Mouse (Mus musculus) spleen, postnatal 36 days (tissue): ENCODE measurements around the gene Gtsf1.

Experiments used
- DNase-seq, 2 experiments: peaks; one replicate each; pipeline ENCODE4 v3.0.0; 2022; ENCODE audit warnings: low spot score in 2 of 2, mixed read lengths in 1 of 2

The Gtsf1 gene

GRCm38 (mm10) chr15:103377752-103378664, 52.3 kb downstream of the Gtsf1 start:
- DNase-seq: no peak

GRCm38 (mm10) chr15:103376837-103377269, 53.4 kb downstream of the Gtsf1 start:
- DNase-seq: no peak

DNA sequence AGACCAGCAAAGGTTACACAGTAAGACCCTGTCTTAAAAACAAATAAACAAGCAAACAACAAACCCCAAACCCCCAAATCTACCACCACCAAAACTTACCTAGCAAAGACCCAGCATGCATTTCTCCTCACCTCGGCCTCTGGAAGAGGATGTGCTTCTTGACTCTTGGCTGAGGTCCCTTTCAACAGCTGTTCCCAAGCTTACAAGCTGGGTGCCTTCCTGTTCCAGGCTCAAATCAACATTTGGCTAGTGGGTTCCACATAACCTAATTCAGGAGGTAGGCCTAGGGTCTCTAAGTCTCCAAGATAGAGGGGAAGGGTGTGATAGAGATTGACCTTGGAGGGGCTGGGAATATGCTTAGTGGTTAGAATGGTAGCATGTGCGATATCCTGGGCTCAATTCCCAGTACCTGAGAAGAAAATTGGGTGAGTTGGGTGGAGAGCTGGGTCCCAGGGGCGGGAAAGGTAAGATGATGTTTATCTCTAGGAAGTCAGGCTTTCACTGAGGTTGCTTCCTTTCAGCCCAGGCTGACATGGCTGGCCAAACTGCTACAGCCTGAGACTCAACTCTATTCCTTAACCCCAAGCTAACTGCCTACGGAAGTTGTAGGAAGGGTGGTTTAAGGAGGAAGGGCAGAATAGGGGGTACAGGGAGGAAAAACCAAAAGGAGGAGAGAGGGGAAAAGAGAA, 55.0 kb downstream of the Gtsf1 start:
- no peak for DNase-seq

- DNase-seq: no peak
Measured at GRCm38 (mm10) chr15:103372461-103372860, 57.8 kb downstream of the Gtsf1 start.

- no peak for DNase-seq
Measured at GRCm38 (mm10) chr15:103371741-103372140, 58.5 kb downstream of the Gtsf1 start.

DNA sequence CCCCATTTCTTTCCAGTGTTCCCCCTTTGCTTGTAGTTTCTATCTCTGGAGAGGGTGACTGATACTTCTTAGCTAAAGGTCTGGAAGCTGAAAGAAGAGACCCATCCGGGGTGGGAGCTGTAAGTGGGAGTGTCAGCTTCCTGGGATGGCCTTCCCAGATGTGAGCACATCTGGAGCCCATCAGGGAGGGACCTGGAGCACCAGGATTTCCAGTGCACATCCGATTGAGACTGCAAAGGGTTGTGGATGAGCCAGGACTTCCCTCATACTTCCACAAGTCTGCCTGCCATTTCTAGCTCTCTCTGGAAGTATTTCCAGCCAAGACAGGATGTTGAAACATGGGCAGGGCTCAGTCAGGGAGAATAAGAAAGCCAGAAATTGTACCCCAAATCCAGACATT, 59.1 kb downstream of the Gtsf1 start:
- DNase-seq: no peak

DNA sequence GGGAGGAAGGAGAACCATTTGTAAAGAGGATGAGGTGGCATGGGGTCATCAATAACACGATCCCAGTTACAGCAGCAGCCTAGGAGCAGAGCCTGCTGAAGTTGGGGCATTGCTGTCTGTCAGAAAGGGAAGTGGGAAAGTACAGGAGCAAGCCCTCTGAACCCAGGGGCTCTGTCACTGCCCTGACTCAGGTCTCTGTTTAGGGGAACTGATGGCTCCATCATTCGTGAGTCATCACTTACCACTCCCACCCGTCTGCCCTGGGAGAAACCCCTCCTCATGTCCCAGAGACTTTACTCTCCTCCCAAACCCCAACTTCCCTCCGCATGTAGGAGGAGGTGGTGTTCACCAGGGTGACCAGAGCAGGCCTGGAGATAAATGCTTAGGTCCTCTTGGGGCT, 59.8 kb downstream of the Gtsf1 start:
- DNase-seq: no peak

GRCm38 (mm10) chr15:103369123-103369522, 61.1 kb downstream of the Gtsf1 start:
- no peak for DNase-seq

DNA sequence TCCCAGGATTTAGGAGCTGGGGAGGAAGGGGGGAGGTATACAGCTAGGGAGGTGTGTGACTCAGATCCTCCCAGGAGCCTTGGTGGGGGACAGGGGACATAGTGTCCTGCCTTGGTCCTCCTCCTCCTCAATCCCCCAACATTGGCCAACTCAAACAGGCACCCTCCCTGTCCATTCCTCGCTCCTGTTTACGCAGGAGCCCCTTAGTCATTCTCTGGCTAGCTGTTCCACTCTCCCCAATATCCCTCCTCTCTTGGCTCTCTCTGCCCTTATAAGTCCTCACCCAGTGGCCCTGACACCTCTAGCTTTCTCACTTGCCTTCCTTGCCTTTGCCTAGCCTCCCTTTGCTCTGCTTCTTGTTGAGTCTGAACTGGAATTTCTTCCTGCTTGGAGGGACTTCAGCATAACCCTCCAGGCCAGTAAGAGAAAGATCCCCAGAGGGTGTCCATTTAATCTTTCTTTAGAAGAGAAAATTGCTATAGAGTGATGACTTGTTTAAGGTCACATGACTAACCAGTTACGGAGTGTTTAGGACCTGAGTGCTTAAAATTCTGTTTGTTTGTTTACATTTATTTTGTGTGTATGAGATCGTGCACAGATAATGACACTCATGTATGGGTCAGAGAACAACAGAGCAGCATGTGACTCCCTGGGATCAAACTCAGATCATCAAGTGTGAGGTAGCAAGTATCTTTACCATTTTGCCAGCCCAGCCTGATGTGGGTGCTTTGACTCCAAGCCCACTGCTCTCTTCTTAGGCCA, 61.9 kb downstream of the Gtsf1 start:
- no peak for DNase-seq

GRCm38 (mm10) chr15:103366376-103367149, 63.7 kb downstream of the Gtsf1 start, which contains the start of gene Itga5:
Gene Itga5 (minus strand): TSS chr15:103366763.
- peak; percentile 19 for DNase-seq

DNA sequence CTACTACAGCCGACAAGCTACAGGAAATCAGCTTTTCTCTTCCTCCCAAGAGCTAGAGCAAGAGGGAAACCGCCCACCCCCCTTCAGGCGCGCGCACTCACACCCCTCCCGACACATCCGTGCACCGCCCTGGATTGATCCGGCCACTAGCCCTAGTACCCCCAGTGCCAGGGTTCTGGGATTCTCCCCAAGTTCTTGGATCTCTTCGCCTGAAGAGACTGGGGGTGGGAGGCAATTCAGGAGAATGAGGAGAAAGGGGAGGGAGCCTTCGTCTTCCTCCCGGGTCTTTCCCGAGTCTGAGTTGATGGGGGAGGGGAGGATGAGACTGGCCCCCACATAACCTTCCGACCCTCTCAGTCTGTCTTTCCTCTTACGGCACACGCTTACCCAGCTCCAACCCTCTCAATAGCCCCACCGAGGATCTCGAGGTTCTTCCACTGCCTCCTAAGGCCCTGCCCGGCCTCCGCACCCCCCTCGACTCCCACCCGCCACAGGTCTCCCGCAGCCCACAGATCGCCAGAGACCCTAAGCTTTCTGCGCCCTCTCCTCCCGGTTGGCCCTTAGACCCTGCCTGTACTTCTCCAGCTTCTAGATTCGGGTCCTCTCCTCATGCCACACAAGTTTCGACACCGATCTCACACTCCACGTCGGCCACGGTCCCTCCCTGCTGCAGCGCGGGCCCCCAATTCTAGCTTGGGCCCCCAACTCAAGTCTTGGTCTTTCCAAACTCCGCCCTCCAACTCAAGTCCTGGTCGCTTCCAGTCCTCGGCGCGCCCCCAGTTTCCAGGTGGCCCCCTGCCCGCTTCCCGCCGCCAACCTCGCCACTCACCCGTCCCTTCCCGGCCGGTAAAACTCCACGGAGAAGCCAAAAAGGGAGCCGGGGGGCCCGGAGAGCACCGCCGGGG, 64.5 kb downstream of the Gtsf1 start:
- DNase-seq: peak in 1 of 2 experiments; percentile 32

GRCm38 (mm10) chr15:103364761-103365160, 65.5 kb downstream of the Gtsf1 start:
- DNase-seq: no peak

- no peak for DNase-seq
Measured at GRCm38 (mm10) chr15:103363809-103364208, 66.5 kb downstream of the Gtsf1 start.

DNA sequence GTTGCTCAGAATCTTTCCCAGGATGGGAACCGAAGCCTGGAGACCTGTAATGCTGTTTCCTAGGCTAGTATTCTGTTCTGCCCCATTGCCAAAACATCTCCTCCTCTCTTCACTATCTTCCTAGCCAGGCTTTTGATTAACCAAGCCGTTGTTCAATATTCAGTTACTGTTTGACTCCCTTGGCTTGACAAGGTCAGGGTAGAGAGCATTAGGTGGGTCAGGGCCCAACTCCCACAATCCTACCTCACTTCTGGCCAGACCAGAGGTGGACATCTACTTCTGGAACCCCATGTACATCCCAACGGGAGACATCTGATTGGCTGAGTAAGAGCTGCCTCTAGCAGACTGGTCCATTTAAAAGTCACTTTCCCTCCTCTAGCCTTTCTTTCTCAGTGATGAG, 67.3 kb downstream of the Gtsf1 start:
- no peak for DNase-seq

- DNase-seq: peak in 1 of 2 experiments; percentile 16
Measured at GRCm38 (mm10) chr15:103362333-103362732, 67.9 kb downstream of the Gtsf1 start.

GRCm38 (mm10) chr15:103361269-103361668, 69.0 kb downstream of the Gtsf1 start:
- peak in 1 of 2 experiments; percentile 34 for DNase-seq

- no peak for DNase-seq
Measured at GRCm38 (mm10) chr15:103359869-103360602, 70.2 kb downstream of the Gtsf1 start.

DNA sequence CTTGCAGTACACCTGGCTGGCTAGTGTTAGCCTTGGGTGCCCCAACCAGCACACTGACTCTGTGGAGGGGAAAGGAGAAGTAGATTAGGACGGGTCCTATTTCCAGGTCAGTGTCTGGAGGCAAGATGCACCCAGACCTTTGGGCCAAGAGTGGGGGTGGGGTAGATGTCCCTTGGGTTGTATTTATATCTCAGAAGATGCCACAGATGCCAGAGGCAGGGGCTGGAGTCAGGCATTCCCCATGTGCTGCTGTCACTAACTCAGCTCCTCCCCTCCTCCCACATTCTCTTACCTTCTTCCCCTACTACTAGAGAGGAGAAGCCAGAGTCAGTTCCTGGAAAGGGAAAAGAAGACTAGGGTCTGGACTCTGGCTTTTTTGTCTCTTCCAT, 71.2 kb downstream of the Gtsf1 start:
- DNase-seq: no peak
